Comparison of ENCODE assay signal across 29 mouse cellular contexts in genomic region chr7:75287237-75287636, GRCm38 (mm10). TPM values are rescaled to one million over a fixed set of nuclear protein-coding genes. Genes with fewer than 3 reads are reported as not detected.
DNase-seq lines count a peak whose midpoint lies in the region; TF ChIP-seq lines count a peak whose summit lies in the region.
"Had no signal": no experiment of that assay in that cellular context is flagged by ENCODE, and none has a peak within 500 bp of the region (broad histone marks: within the 10 kb centered on the region; RNA-seq: fewer than 3 reads in every experiment).

No protein-coding gene starts in this region.

- H3K27me3 ChIP-seq in cerebellum, adult 2 months (ENCODE audit: control insufficient read depth, insufficient read depth, low read length), result no peaks in the 10 kb centered on the region
- H3K27me3 ChIP-seq: embryonic facial prominence, embryonic 12.5 days; heart, embryonic 13.5 days; hindbrain, embryonic 15.5 days had no signal

- no peak overlapping the region for H3K4me3 ChIP-seq in cerebellum, adult 2 months (replicated peaks; ENCODE audit: insufficient read depth, low read depth, low read length)
- H3K4me3 ChIP-seq in layer of hippocampus, adult 2 months, result no peak overlapping the region
- H3K4me3 ChIP-seq: embryonic facial prominence, embryonic 12.5 days; heart, adult 2 months; heart, embryonic 13.5 days; hindbrain, embryonic 10.5 days; hindbrain, embryonic 15.5 days had no signal

- peak overlapping the region; percentile 83; the same call in 1 of the 2 replicates for H3K27ac ChIP-seq in cerebellum, adult 2 months (ENCODE audit: insufficient read depth, low read length)
- H3K27ac ChIP-seq in layer of hippocampus, adult 2 months, result peak overlapping the region; percentile 25; the same call in 1 of the 2 replicates
- H3K27ac ChIP-seq: embryonic facial prominence, embryonic 12.5 days; heart, adult 2 months; heart, embryonic 13.5 days; hindbrain, embryonic 10.5 days; hindbrain, embryonic 15.5 days; liver, embryonic 14.5 days had no signal

- 23% methylated on average over 6 of the region's 6 CpGs for WGBS in cerebellum, adult 2 months

- TF ChIP-seq CTCF in cerebellum, adult 2 months (IDR thresholded peaks at IDR 0.05; ENCODE audit: borderline replicate concordance, insufficient read depth, low read depth, low read length), result no peak
- TF ChIP-seq CTCF in layer of hippocampus, adult 2 months (conservative IDR thresholded peaks at IDR 0.05), result no peak

- H3K4me1 ChIP-seq in cerebellum, adult 2 months (ENCODE audit: control insufficient read depth, insufficient read depth, low read length), result peaks cover 46% of the 10 kb centered on the region
- H3K4me1 ChIP-seq: embryonic facial prominence, embryonic 12.5 days; heart, embryonic 13.5 days; hindbrain, embryonic 10.5 days had no signal

- no peak for TF ChIP-seq POLR2A in cerebellum, adult 2 months (IDR thresholded peaks at IDR 0.05; ENCODE audit: borderline replicate concordance, insufficient read depth, low read length)

- DNase-seq in cerebellum, adult 2 months, result no peak
- no peak for DNase-seq in cerebellum, adult 18-20 months
- peak in 1 of 2 experiments; percentile 70 for DNase-seq in layer of hippocampus, adult 2 months (ENCODE audit: low spot score in 2 of 2)
- DNase-seq in layer of hippocampus, postnatal 10 days (ENCODE audit: low spot score in 2 of 2), result no peak
- DNase-seq in right cerebral cortex, adult 18-20 months, result peak; percentile 76
- no peak for DNase-seq in right cerebral cortex, postnatal 4 days
- peak; percentile 46 to 73 for DNase-seq in right cerebral cortex, postnatal 36 days (ENCODE audit: low spot score in 2 of 2)
- no peak for DNase-seq in urinary bladder, postnatal 25 days (ENCODE audit: low spot score)
- DNase-seq: adrenal gland, postnatal 14 days; cerebellum, adult 8-10 months; cerebellum, postnatal 36 days; embryo, embryonic 11 days; gastrocnemius, postnatal 36 days; heart, adult 2 months; heart, postnatal 10 days; kidney, adult 11 months; kidney, postnatal 14 days; layer of hippocampus, postnatal 36 days; liver; lung, embryonic 14.5 days; lung, postnatal 14 days; midbrain, embryonic 14.5 days had no signal

RNA-seq across cellular contexts. Expression of gene Sv2b, which starts 21.8 kb away (rescaled TPM):
- 89.2 and 103 TPM in 2 replicates for polyA plus RNA-seq in cerebellum, adult 2 months (2012; rRNA removed)
- total RNA-seq in layer of hippocampus, adult 2 months (2021), result 100 to 1,000 TPM; 289 to 309 TPM
- total RNA-seq in layer of hippocampus, postnatal 10 days (2021), result 100 to 1,000 TPM; 230 to 237 TPM
- polyA plus RNA-seq: G1E; inflammation-experienced regulatory T-cells, adult 6 months had no signal

Comparison
In these comparisons a context has a peak if more than half of its experiments do, and no peak if none do; other contexts are left out.
1. DNase-seq: peak in right cerebral cortex, adult 18-20 months (single experiment) and right cerebral cortex, postnatal 36 days (2 of 2); none in cerebellum, adult 2 months (0 of 2), cerebellum, adult 18-20 months (0 of 2), layer of hippocampus, postnatal 10 days (0 of 2), right cerebral cortex, postnatal 4 days (single experiment) and urinary bladder, postnatal 25 days (single experiment).